Comparison of ENCODE assay signal across 33 mouse cellular contexts in the genomic region with DNA sequence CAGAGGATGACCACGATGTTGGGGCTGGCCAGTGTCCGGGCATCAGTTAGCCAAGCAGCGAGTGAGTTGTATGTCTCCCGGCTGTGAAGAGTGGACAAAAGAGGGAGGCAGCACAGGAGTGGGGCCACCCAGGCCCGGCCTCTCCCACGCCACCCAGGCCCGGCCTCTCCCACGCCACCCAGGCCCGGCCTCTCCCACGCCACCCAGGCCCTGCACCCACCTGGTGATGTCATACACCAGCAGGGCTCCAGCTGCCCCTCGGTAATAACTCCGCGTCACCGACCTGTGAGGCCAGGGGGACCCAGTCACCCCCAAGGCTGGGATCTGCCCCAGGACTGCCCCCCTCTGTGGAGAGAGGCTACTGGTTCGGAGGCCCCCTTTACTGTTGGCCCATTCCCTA. TPM values are rescaled to one million over a fixed set of nuclear protein-coding genes. Genes with fewer than 3 reads are reported as not detected.
DNase-seq lines count a peak whose midpoint lies in the region; TF ChIP-seq lines count a peak whose summit lies in the region.
"Had no signal": no experiment of that assay in that cellular context is flagged by ENCODE, and none has a peak within 500 bp of the region (broad histone marks: within the 10 kb centered on the region; RNA-seq: fewer than 3 reads in every experiment).

No protein-coding gene starts in this region.

- H3K36me3 ChIP-seq in E14TG2a.4 (ENCODE audit: insufficient read depth, low read length), result peaks cover 56% of the 10 kb centered on the region
- no peaks in the 10 kb centered on the region for H3K36me3 ChIP-seq in testis, adult 2 months (ENCODE audit: control insufficient read depth, insufficient read depth, low read length)

- H3K4me1 ChIP-seq in E14TG2a.4 (replicated peaks; ENCODE audit: low read depth, low read length), result peaks cover 61% of the 10 kb centered on the region
- H3K4me1 ChIP-seq in testis, adult 2 months (ENCODE audit: control insufficient read depth, insufficient read depth, low read length), result peaks cover 6% of the 10 kb centered on the region

- no peak for TF ChIP-seq POLR2A in testis, adult 2 months (IDR thresholded peaks at IDR 0.05; ENCODE audit: control insufficient read depth, low read depth, low read length)

- H3K4me3 ChIP-seq in gastrocnemius, adult 2 months, result no peak overlapping the region
- peak overlapping the region; percentile 52 for H3K4me3 ChIP-seq in E14TG2a.4 (replicated peaks; ENCODE audit: low read length)
- H3K4me3 ChIP-seq in testis, adult 2 months (ENCODE audit: control insufficient read depth, low read depth, low read length), result peak overlapping the region; percentile 37
- H3K4me3 ChIP-seq: embryonic facial prominence, embryonic 15.5 days; heart, embryonic 13.5 days had no signal

- H3K9me3 ChIP-seq in E14TG2a.4 (ENCODE audit: low read length), result no peaks in the 10 kb centered on the region
- H3K9me3 ChIP-seq: embryonic facial prominence, embryonic 15.5 days; heart, embryonic 13.5 days had no signal

- H3K27me3 ChIP-seq in E14TG2a.4 (ENCODE audit: insufficient read depth, low read length), result no peaks in the 10 kb centered on the region
- no peaks in the 10 kb centered on the region for H3K27me3 ChIP-seq in testis, adult 2 months (ENCODE audit: control insufficient read depth, insufficient read depth, low read length)
- H3K27me3 ChIP-seq: CH12.LX; embryonic facial prominence, embryonic 15.5 days; heart, embryonic 13.5 days had no signal

- no peak overlapping the region for H3K27ac ChIP-seq in gastrocnemius, adult 2 months
- H3K27ac ChIP-seq in testis, adult 2 months (ENCODE audit: control insufficient read depth, insufficient read depth, low read depth, low read length), result peak overlapping the region; percentile 67
- H3K27ac ChIP-seq: embryonic facial prominence, embryonic 15.5 days; heart, embryonic 13.5 days; hindbrain, embryonic 14.5 days; hindbrain, postnatal 0 days had no signal

- peak; percentile 37 for DNase-seq in cerebellum, adult 11-12 months
- DNase-seq in cerebellum, postnatal 10 days, result no peak
- DNase-seq in gastrocnemius, adult 2 months, result peak; percentile 17
- DNase-seq in gastrocnemius, postnatal 4 days (ENCODE audit: low spot score in 2 of 2), result no peak
- no peak for DNase-seq in urinary bladder, adult 2 months (ENCODE audit: low spot score)
- no peak for DNase-seq in left cerebral cortex, adult 11 months (ENCODE audit: low spot score)
- DNase-seq: adrenal gland, adult 8-10 months; adrenal gland, postnatal 25 days; B cell, adult 2 months; cerebellum, adult 8-10 months; cerebellum, postnatal 25 days; embryo, embryonic 11 days; gastrocnemius, postnatal 10 days; heart, adult 18-20 months; heart, postnatal 14 days; heart, postnatal 4 days; kidney, adult 18-20 months had no signal

- intact Hi-C loops in gastrocnemius, adult 2 months (cut with DNase I), result no loop called here

- no peak for TF ChIP-seq CTCF in gastrocnemius, adult 2 months (IDR thresholded peaks at IDR 0.05)
- TF ChIP-seq CTCF in E14TG2a.4 (conservative IDR thresholded peaks at IDR 0.05; ENCODE audit: low read length), result no peak
- TF ChIP-seq CTCF in testis, adult 2 months (IDR thresholded peaks at IDR 0.05; ENCODE audit: control insufficient read depth, insufficient read depth, insufficient replicate concordance, low read depth, low read length), result no peak

RNA-seq across cellular contexts. Expression of a gene that starts 4.2 kb away (rescaled TPM):
- total RNA-seq in gastrocnemius, adult 2 months (2021), result 1 to 10 TPM; 5.7 to 6.5 TPM
- 10 to 100 TPM; 29.4 to 33.6 TPM for total RNA-seq in gastrocnemius, postnatal 4 days (2021)
- polyA plus RNA-seq in testis, adult 2 months (2012; rRNA removed), result 64.5 and 65.1 TPM in 2 replicates
- polyA plus RNA-seq in urinary bladder, adult 2 months (2012; rRNA removed), result 69.2 and 85.6 TPM in 2 replicates

RNA-seq across cellular contexts. Expression of a gene that starts 6.4 kb away (rescaled TPM):
- under 1 TPM in 1 of 2 experiments, not detected in 1; 0.18 TPM for total RNA-seq in gastrocnemius, adult 2 months (2021)
- total RNA-seq in gastrocnemius, postnatal 4 days (2021), result not detected
- polyA plus RNA-seq in testis, adult 2 months (2012; rRNA removed), result not detected in 2 replicates
- not detected in 2 replicates for polyA plus RNA-seq in urinary bladder, adult 2 months (2012; rRNA removed)
- total RNA-seq: adrenal gland, adult 8-10 months; adrenal gland, postnatal 25 days; gastrocnemius, postnatal 10 days; gastrocnemius, postnatal 36 days; heart, adult 18-20 months; heart, postnatal 14 days; heart, postnatal 4 days; hindbrain, postnatal 0 days had no signal
- polyA plus RNA-seq: brain, embryonic 14.5 days; cortical plate, adult 2 months; embryonic facial prominence, embryonic 11.5 days; forebrain, embryonic 14.5 days; heart, embryonic 16.5 days; hindbrain, embryonic 11.5 days; hindbrain, embryonic 14.5 days; inflammation-experienced regulatory T-cells, adult 6 months; intestine, embryonic 16.5 days had no signal

RNA-seq across cellular contexts. Expression of a gene that starts 6.5 kb away (rescaled TPM):
- total RNA-seq in gastrocnemius, adult 2 months (2021), result not detected
- total RNA-seq in gastrocnemius, postnatal 4 days (2021), result not detected
- polyA plus RNA-seq in testis, adult 2 months (2012; rRNA removed), result 6.9 and 7.8 TPM in 2 replicates
- 0.23 and 0.47 TPM in 2 replicates for polyA plus RNA-seq in urinary bladder, adult 2 months (2012; rRNA removed)
- total RNA-seq: adrenal gland, postnatal 25 days; gastrocnemius, postnatal 10 days; heart, postnatal 14 days; heart, postnatal 4 days had no signal
- polyA plus RNA-seq: inflammation-experienced regulatory T-cells, adult 6 months had no signal

RNA-seq across cellular contexts. Expression of a gene that starts 7.9 kb away (rescaled TPM):
- total RNA-seq in gastrocnemius, adult 2 months (2021), result 100 to 1,000 TPM in 1 of 2 experiments, 10 to 100 TPM in 1; 97.6 to 119 TPM
- total RNA-seq in gastrocnemius, postnatal 4 days (2021), result 10 to 100 TPM; 81.4 to 85.3 TPM
- polyA plus RNA-seq in testis, adult 2 months (2012; rRNA removed), result 622 and 747 TPM in 2 replicates
- 64.2 and 67.5 TPM in 2 replicates for polyA plus RNA-seq in urinary bladder, adult 2 months (2012; rRNA removed)

RNA-seq across cellular contexts. Expression of a gene that starts 21.0 kb away (rescaled TPM):
- total RNA-seq in gastrocnemius, adult 2 months (2021), result not detected
- not detected for total RNA-seq in gastrocnemius, postnatal 4 days (2021)
- polyA plus RNA-seq in testis, adult 2 months (2012; rRNA removed), result 0.06 TPM in 1 of 2 replicates, not detected in the other
- not detected in 2 replicates for polyA plus RNA-seq in urinary bladder, adult 2 months (2012; rRNA removed)
- total RNA-seq: adrenal gland, adult 8-10 months; adrenal gland, postnatal 25 days; CH12.LX; gastrocnemius, postnatal 10 days; gastrocnemius, postnatal 36 days; heart, adult 18-20 months; heart, postnatal 14 days; heart, postnatal 4 days; hindbrain, postnatal 0 days had no signal
- polyA plus RNA-seq: brain, embryonic 14.5 days; cortical plate, adult 2 months; embryonic facial prominence, embryonic 11.5 days; forebrain, embryonic 14.5 days; hindbrain, embryonic 11.5 days had no signal

Comparison
In these comparisons a context has a peak if more than half of its experiments do, and no peak if none do; other contexts are left out.
1. DNase-seq: peak in cerebellum, adult 11-12 months (single experiment) and gastrocnemius, adult 2 months (single experiment); none in cerebellum, postnatal 10 days (0 of 2), gastrocnemius, postnatal 4 days (0 of 2), urinary bladder, adult 2 months (single experiment) and left cerebral cortex, adult 11 months (single experiment).
2. RNA of a gene that starts 4.2 kb away (total RNA-seq): 29.4 to 33.6 TPM in gastrocnemius, postnatal 4 days; 5.7 to 6.5 TPM in gastrocnemius, adult 2 months; every median in the first group is over 4 times any median in the second.